Mouse (Mus musculus) embryonic fibroblast, embryonic 13.5 days (primary cell): ENCODE results near the gene Slc37a3.

Experiments used
- CTCF ChIP-seq: IDR thresholded peaks from 2 replicates; pipeline ENCODE4 v1.5.1; 2011; ENCODE audit warnings: mild to moderate bottlenecking, control low read depth, low read length, moderate library complexity, borderline replicate concordance; ENCODE audit not compliant: insufficient read depth
- POLR2A ChIP-seq: IDR thresholded peaks from 2 replicates; pipeline ENCODE4 v1.6.1; 2011; ENCODE audit warnings: low read depth, mild to moderate bottlenecking, control low read depth, low read length, moderate library complexity

GRCm38 (mm10) chr6:39348946-39349345 is 28.5 kb downstream of the Slc37a3 start:
- TF ChIP-seq CTCF (no peak), POLR2A (no peak)
